Mouse (Mus musculus): ENCODE data around the gene Nlk. TPM values are rescaled to one million over a fixed set of nuclear protein-coding genes. Genes with fewer than 3 reads are reported as not detected.

Gene Nlk
- polyA plus RNA-seq, 1 experiment from 2014 or later, result 3.2 TPM

DNA sequence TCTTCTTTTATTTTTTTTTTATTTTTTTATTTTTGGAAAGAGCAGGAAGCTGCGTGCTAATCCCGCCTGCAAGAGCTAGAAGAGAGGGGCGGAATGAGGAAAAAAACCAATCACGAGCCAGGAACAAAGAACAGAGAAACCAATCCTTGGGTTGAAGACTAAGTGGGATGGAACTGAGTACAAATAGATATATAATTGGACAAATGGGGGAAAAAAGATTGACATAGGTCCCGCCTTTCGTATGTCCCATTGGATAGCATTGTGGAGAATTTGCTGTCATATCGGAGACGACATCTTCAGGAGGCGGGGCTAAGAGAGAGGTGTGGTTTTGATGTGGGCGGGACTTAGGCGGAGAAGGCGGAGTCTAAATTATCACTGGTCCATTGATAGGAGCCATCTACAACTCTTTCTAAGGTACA lies 589 bp upstream of the Nlk start:
- Histone ChIP-seq H3K36me3 (ENCODE audit: control insufficient read depth, insufficient read depth) (no peaks in the 10 kb centered on the region), H3K9me3 (replicated peaks; ENCODE audit: control insufficient read depth, low read length) (no peaks in the 10 kb centered on the region), H3K4me1 (ENCODE audit: control insufficient read depth, low read depth, low read length) (peaks cover 13% of the 10 kb centered on the region), H3K4me3 (ENCODE audit: low read depth, low read length) (peak overlapping the region; percentile 85), H3K27me3 (ENCODE audit: control insufficient read depth, insufficient read depth, low read depth, low read length) (no peaks in the 10 kb centered on the region), H3K4me2 (ENCODE audit: low read depth, low read length) (peak overlapping the region; percentile 93), H3K27ac (ENCODE audit: low read length) (peak overlapping the region; percentile 72; the same call in 1 of the 2 replicates), H3K9ac (ENCODE audit: low read depth, low read length) (peak overlapping the region; percentile 41; the same call in 1 of the 2 replicates)
- WGBS (ENCODE audit: insufficient replicate concordance), result 0% methylated on average over 12 of the region's 12 CpGs
- ATAC-seq (ENCODE audit: low read depth), result peak; percentile 66

DNA sequence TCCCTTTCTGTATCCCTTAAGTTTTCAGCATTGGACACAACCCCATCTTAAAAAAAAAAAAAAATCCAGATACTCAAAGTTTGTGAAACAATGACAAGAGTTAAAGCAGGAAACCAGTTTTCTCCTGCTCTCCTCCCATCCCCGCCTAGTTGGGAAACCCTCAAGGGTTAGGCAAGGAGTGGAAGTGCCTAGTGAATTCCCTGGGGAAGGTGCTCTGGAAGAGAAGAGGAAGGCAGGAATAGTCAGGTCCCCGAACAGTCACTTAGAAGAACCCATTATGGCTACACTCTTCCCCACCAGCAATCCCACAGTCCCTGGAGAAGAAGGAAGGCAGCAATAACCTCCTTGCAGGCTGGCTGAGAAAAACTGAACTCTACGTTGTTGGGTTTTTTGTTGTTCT lies 2.9 kb downstream of the Nlk start:
- H3K4me1 ChIP-seq (ENCODE audit: control insufficient read depth, low read depth, low read length), result peaks cover 13% of the 10 kb centered on the region
- no peak overlapping the region for H3K27ac ChIP-seq (ENCODE audit: low read length)
- no peaks in the 10 kb centered on the region for H3K27me3 ChIP-seq (ENCODE audit: control insufficient read depth, insufficient read depth, low read depth, low read length)
- H3K4me2 ChIP-seq (ENCODE audit: low read depth, low read length), result no peak overlapping the region
- H3K9ac ChIP-seq (ENCODE audit: low read depth, low read length), result no peak overlapping the region
- WGBS (ENCODE audit: insufficient replicate concordance), result 62% methylated on average over 3 of the region's 3 CpGs
- no peak overlapping the region for H3K4me3 ChIP-seq (ENCODE audit: low read depth, low read length)
- ATAC-seq (ENCODE audit: low read depth), result no peak
- no peaks in the 10 kb centered on the region for H3K9me3 ChIP-seq (replicated peaks; ENCODE audit: control insufficient read depth, low read length)
- H3K36me3 ChIP-seq (ENCODE audit: control insufficient read depth, insufficient read depth), result no peaks in the 10 kb centered on the region

DNA sequence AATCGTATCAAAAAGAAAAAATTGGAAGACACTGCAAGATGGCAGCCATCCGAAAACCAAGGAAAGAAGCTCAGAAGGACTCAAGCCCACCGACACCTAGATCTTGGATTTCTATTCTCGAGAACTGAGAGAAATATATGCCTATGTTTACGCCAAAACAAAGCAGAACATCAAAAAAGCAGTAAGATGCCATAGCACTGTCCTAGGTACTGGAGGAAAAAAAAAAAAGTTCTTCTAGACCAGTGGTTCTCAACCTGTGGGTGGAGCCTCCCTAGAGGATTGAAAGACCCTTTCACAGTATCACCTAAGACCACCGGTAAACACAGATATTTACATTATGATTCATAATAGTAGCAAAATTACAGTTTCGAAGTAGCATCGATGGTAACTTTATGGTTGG lies 3.9 kb downstream of the Nlk start:
- Histone ChIP-seq H3K36me3 (ENCODE audit: control insufficient read depth, insufficient read depth) (no peaks in the 10 kb centered on the region), H3K4me3 (ENCODE audit: low read depth, low read length) (no peak overlapping the region), H3K9me3 (replicated peaks; ENCODE audit: control insufficient read depth, low read length) (no peaks in the 10 kb centered on the region), H3K9ac (ENCODE audit: low read depth, low read length) (no peak overlapping the region), H3K4me1 (ENCODE audit: control insufficient read depth, low read depth, low read length) (peaks cover 13% of the 10 kb centered on the region), H3K27ac (ENCODE audit: low read length) (no peak overlapping the region), H3K27me3 (ENCODE audit: control insufficient read depth, insufficient read depth, low read depth, low read length) (no peaks in the 10 kb centered on the region), H3K4me2 (ENCODE audit: low read depth, low read length) (no peak overlapping the region)
- ATAC-seq (ENCODE audit: low read depth), result no peak
- WGBS (ENCODE audit: insufficient replicate concordance), result 78% methylated on average over 8 of the region's 8 CpGs

DNA sequence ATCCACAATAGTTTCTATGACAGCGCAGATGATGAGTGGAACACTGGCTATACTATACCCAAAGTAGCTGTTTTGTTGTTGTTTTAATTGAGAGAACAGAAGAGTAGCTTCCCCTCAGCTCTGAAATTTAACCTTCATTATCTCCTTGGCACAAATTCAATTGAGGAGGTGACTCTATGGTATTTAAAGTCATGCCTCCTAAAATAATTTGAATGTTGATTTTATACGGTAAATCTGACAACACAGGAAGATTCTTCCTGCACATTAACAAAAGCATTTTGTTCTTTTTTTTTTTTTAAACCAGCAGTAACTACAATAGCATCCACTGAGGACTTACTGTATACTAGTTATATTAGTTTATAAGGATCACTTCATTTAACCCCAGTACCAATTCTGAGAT lies 6.0 kb downstream of the Nlk start:
- Histone ChIP-seq H3K27ac (ENCODE audit: low read length) (no peak overlapping the region), H3K4me2 (ENCODE audit: low read depth, low read length) (no peak overlapping the region), H3K9me3 (replicated peaks; ENCODE audit: control insufficient read depth, low read length) (no peaks in the 10 kb centered on the region), H3K27me3 (ENCODE audit: control insufficient read depth, insufficient read depth, low read depth, low read length) (no peaks in the 10 kb centered on the region), H3K4me1 (ENCODE audit: control insufficient read depth, low read depth, low read length) (peaks cover 8% of the 10 kb centered on the region), H3K4me3 (ENCODE audit: low read depth, low read length) (no peak overlapping the region), H3K36me3 (ENCODE audit: control insufficient read depth, insufficient read depth) (no peaks in the 10 kb centered on the region), H3K9ac (ENCODE audit: low read depth, low read length) (no peak overlapping the region)
- WGBS (ENCODE audit: insufficient replicate concordance), result 75% methylated on average over 2 of the region's 2 CpGs
- no peak for ATAC-seq (ENCODE audit: low read depth)

DNA sequence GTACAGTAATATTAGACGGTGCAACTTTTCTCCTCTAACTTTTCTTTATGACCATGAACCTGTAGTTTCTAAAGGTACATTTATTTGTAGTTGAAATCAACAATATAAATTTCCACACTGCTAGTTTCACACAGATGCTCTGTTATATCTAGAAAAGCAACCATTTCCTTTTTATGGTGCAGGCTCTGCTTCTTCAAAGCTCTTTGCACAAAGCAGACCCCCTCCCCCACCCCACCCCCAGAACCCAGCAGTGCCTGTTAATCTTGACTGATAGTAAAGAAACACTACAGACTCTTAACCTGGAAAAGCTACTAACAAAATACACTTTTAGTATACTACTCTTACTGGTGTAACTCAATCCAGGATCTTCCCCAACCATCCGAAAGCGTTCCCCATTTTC lies 6.6 kb downstream of the Nlk start:
- no peak overlapping the region for H3K9ac ChIP-seq (ENCODE audit: low read depth, low read length)
- no peak overlapping the region for H3K27ac ChIP-seq (ENCODE audit: low read length)
- no peaks in the 10 kb centered on the region for H3K9me3 ChIP-seq (replicated peaks; ENCODE audit: control insufficient read depth, low read length)
- H3K27me3 ChIP-seq (ENCODE audit: control insufficient read depth, insufficient read depth, low read depth, low read length), result no peaks in the 10 kb centered on the region
- H3K36me3 ChIP-seq (ENCODE audit: control insufficient read depth, insufficient read depth), result no peaks in the 10 kb centered on the region
- H3K4me3 ChIP-seq (ENCODE audit: low read depth, low read length), result no peak overlapping the region
- 71% methylated on average over 3 of the region's 3 CpGs for WGBS (ENCODE audit: insufficient replicate concordance)
- no peak overlapping the region for H3K4me2 ChIP-seq (ENCODE audit: low read depth, low read length)
- H3K4me1 ChIP-seq (ENCODE audit: control insufficient read depth, low read depth, low read length), result peaks cover 5% of the 10 kb centered on the region
- ATAC-seq (ENCODE audit: low read depth), result no peak

DNA sequence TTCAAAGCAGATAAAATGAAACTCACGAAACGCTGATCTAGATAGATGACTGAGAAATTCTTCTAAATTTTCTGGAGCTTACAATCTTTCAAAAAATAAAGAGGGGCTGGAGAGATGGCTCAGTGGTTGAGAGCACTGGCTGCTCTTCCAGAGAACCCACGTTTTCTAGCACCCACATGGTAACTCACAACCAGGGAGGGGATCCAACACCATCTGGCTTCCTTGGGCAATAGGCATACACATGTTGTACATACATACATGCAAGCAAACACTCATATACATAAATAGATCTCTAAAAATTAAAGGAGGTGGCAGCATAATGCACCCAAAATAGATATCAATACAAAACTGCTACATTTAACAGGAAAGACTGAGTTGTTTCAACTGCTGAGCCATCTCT lies 16.1 kb downstream of the Nlk start:
- Histone ChIP-seq H3K36me3 (ENCODE audit: control insufficient read depth, insufficient read depth) (no peaks in the 10 kb centered on the region), H3K9me3 (replicated peaks; ENCODE audit: control insufficient read depth, low read length) (no peaks in the 10 kb centered on the region), H3K27ac (ENCODE audit: low read length) (no peak overlapping the region), H3K4me1 (ENCODE audit: control insufficient read depth, low read depth, low read length) (no peaks in the 10 kb centered on the region), H3K4me3 (ENCODE audit: low read depth, low read length) (no peak overlapping the region), H3K4me2 (ENCODE audit: low read depth, low read length) (no peak overlapping the region), H3K27me3 (ENCODE audit: control insufficient read depth, insufficient read depth, low read depth, low read length) (no peaks in the 10 kb centered on the region), H3K9ac (ENCODE audit: low read depth, low read length) (no peak overlapping the region)
- no peak for ATAC-seq (ENCODE audit: low read depth)
- 68% methylated on average over 3 of the region's 3 CpGs for WGBS (ENCODE audit: insufficient replicate concordance)

DNA sequence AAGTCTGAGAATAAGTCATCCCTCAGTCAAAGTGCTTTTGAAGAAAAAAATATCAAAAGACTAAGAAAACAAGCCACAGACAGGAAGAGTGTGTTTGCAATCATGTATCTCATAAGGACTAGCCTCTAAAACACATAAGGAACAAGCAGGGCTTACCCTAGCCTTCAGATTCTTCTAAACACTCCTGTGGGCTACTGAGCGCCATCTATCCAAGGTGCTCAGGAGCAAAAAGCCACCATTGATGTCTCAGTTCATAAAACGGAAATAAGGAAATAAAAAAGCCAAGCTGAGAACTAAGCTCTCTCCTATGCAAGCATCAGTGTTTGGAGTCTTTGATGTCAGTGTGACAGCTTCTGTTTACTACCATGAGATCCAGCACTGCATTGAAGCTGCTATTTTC lies 18.4 kb downstream of the Nlk start:
- Histone ChIP-seq H3K4me2 (ENCODE audit: low read depth, low read length) (no peak overlapping the region), H3K36me3 (ENCODE audit: control insufficient read depth, insufficient read depth) (no peaks in the 10 kb centered on the region), H3K9ac (ENCODE audit: low read depth, low read length) (no peak overlapping the region), H3K9me3 (replicated peaks; ENCODE audit: control insufficient read depth, low read length) (no peaks in the 10 kb centered on the region), H3K27ac (ENCODE audit: low read length) (no peak overlapping the region), H3K4me3 (ENCODE audit: low read depth, low read length) (no peak overlapping the region), H3K27me3 (ENCODE audit: control insufficient read depth, insufficient read depth, low read depth, low read length) (no peaks in the 10 kb centered on the region), H3K4me1 (ENCODE audit: control insufficient read depth, low read depth, low read length) (no peaks in the 10 kb centered on the region)
- ATAC-seq (ENCODE audit: low read depth), result no peak
- WGBS (ENCODE audit: insufficient replicate concordance), result 52% methylated on average over 2 of the region's 2 CpGs

DNA sequence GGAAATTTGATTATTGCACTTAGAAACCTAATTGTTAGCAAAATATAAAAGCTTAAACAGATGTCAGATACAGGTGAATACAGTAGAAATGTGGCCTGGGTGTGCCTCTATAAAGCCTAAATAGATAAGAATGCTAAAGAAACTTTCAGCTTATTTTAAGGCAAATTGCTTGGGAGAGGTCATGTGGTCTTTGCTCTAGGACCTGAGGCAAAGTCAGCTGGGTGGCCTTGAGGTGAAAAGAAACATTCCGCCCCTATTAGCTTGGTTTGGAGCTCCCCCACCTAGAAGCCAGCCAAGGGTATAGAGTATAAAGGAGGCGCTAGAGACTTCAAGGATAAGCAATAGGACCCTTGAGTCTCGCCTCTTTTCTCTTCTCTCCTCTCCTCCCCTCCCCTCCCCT lies 28.5 kb downstream of the Nlk start:
- 58% methylated on average over 3 of the region's 3 CpGs for WGBS (ENCODE audit: insufficient replicate concordance)
- H3K9me3 ChIP-seq (replicated peaks; ENCODE audit: control insufficient read depth, low read length), result no peaks in the 10 kb centered on the region

DNA sequence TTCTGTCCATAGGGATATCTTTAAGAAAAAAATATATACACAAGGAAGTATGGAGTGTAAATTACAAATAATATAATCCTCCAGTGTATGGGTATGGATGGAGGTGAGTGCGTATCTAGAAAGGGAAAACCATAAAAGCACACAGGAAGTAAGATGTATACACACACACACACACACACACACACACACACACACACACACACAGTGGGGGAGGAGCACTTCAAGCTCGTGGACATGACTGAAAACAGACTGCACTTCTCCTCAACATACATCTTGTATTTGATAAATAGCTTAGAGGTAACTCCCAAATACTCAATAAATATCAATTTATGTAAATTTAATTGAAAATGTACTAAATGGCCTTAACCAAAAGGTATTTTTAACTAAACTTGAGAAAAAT lies 32.3 kb downstream of the Nlk start:
- 46% methylated on average over 2 of the region's 2 CpGs for WGBS (ENCODE audit: insufficient replicate concordance)
- H3K27me3 ChIP-seq (ENCODE audit: control insufficient read depth, insufficient read depth, low read depth, low read length), result no peaks in the 10 kb centered on the region
- no peaks in the 10 kb centered on the region for H3K9me3 ChIP-seq (replicated peaks; ENCODE audit: control insufficient read depth, low read length)
- H3K27ac ChIP-seq (ENCODE audit: low read length), result no peak overlapping the region
- H3K4me2 ChIP-seq (ENCODE audit: low read depth, low read length), result no peak overlapping the region
- H3K36me3 ChIP-seq (ENCODE audit: control insufficient read depth, insufficient read depth), result no peaks in the 10 kb centered on the region
- ATAC-seq (ENCODE audit: low read depth), result no peak
- no peak overlapping the region for H3K9ac ChIP-seq (ENCODE audit: low read depth, low read length)
- no peak overlapping the region for H3K4me3 ChIP-seq (ENCODE audit: low read depth, low read length)
- no peaks in the 10 kb centered on the region for H3K4me1 ChIP-seq (ENCODE audit: control insufficient read depth, low read depth, low read length)

More for the DNA sequence above, 28.5 kb downstream of the Nlk start:
- Histone ChIP-seq H3K4me1 (ENCODE audit: control insufficient read depth, low read depth, low read length) (no peaks in the 10 kb centered on the region), H3K27me3 (ENCODE audit: control insufficient read depth, insufficient read depth, low read depth, low read length) (no peaks in the 10 kb centered on the region), H3K4me2 (ENCODE audit: low read depth, low read length) (no peak overlapping the region), H3K4me3 (ENCODE audit: low read depth, low read length) (no peak overlapping the region), H3K27ac (ENCODE audit: low read length) (no peak overlapping the region), H3K36me3 (ENCODE audit: control insufficient read depth, insufficient read depth) (no peaks in the 10 kb centered on the region), H3K9ac (ENCODE audit: low read depth, low read length) (no peak overlapping the region)
- no peak for ATAC-seq (ENCODE audit: low read depth)

DNA sequence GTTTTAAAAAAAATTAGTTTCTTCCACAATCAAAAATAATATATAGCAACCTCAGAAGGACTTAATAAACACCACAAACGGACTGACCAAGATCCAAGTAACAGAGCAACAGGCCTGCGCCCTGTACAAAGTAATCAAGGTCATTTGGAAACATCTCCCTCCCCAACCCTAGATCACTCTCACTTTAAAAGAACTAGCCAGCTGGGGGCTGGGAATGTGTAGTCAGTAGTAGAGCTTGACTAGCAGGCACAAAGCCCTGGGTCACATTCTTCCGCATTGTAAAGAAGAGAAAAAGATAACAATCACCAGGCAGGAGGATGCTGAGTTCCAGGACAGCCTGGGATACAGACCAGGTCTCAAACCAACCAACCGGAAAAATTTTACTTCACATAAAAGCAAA lies 33.3 kb downstream of the Nlk start:
- no peak overlapping the region for H3K4me3 ChIP-seq (ENCODE audit: low read depth, low read length)
- H3K4me1 ChIP-seq (ENCODE audit: control insufficient read depth, low read depth, low read length), result no peaks in the 10 kb centered on the region
- H3K27ac ChIP-seq (ENCODE audit: low read length), result no peak overlapping the region
- no peaks in the 10 kb centered on the region for H3K27me3 ChIP-seq (ENCODE audit: control insufficient read depth, insufficient read depth, low read depth, low read length)
- H3K9me3 ChIP-seq (replicated peaks; ENCODE audit: control insufficient read depth, low read length), result no peaks in the 10 kb centered on the region
- no peak overlapping the region for H3K4me2 ChIP-seq (ENCODE audit: low read depth, low read length)
- no peak overlapping the region for H3K9ac ChIP-seq (ENCODE audit: low read depth, low read length)
- 71% methylated on average over 4 of the region's 4 CpGs for WGBS (ENCODE audit: insufficient replicate concordance)
- no peaks in the 10 kb centered on the region for H3K36me3 ChIP-seq (ENCODE audit: control insufficient read depth, insufficient read depth)
- ATAC-seq (ENCODE audit: low read depth), result no peak
